Mouse (Mus musculus): ENCODE measurements around the gene Dlgap4. TPM values are rescaled to one million over a fixed set of nuclear protein-coding genes. Genes with fewer than 3 reads are reported as not detected.

Gene Dlgap4
- total and polyA plus RNA-seq, 3 experiments: 12.4 to 38.5 (median 12.7) TPM

DNA sequence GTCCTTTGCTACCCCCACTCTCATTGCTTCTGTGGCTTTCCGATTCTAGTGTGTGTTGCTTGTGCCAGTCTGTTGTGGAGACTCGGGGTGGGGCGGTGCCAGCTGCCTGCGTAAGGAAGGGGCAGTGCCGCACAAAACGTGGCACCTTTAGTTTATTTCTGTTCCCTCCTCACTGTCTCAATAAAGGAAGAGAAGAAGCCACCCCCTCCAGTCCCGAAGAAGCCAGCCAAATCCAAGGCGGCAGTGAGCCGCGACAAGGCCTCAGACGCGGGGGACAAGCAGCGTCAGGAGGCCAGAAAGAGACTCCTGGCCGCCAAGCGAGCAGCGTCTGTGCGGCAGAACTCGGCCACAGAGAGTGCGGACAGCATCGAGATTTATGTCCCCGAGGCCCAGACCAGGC lies 149.0 kb downstream of the Dlgap4 start:
- H3K4me1 ChIP-seq (ENCODE audit: control insufficient read depth in 1 of 2, insufficient read depth in 2 of 2): peaks cover 21 to 65% of the 10 kb centered on the region in 2 experiments
- H3K4me3 ChIP-seq (replicated peaks in 1 of 3; ENCODE audit: low read depth in 2 of 3, low read length in 2 of 3, poor library complexity in 1 of 3): no peak overlapping the region
- H3K27me3 ChIP-seq (replicated peaks): no peaks in the 10 kb centered on the region
- no peak for DNase-seq (ENCODE audit: extremely low read depth)
- dilution Hi-C loops (cut with MboI; ENCODE audit: extremely low pct_ligation_motif_present, extremely low pct_unique_long_range_greater_than_20kb, low sequenced_read_pairs): no loop called here
- no peaks in the 10 kb centered on the region for H3K9me3 ChIP-seq (replicated peaks; ENCODE audit: low read length)
- peaks cover 5 to 55% of the 10 kb centered on the region in 2 experiments for H3K36me3 ChIP-seq (replicated peaks in 1 of 2; ENCODE audit: control insufficient read depth in 1 of 2, insufficient read depth in 1 of 2, low read length in 1 of 2)
- in situ Hi-C loops (cut with MboI; ENCODE audit: low pct_ligation_motif_present, low pct_unique_long_range_greater_than_20kb, low sequenced_read_pairs): no loop called here
- no peak for TF ChIP-seq ZC3H11A (IDR thresholded peaks at IDR 0.05; ENCODE audit: low read depth, low read length)
- H3K27ac ChIP-seq (ENCODE audit: insufficient read depth, low read depth): no peak overlapping the region
- H3K4me2 ChIP-seq (ENCODE audit: insufficient read depth, low read depth, poor library complexity, severe bottlenecking): no peak overlapping the region
- H3K9ac ChIP-seq (ENCODE audit: insufficient read depth, low read depth): no peak overlapping the region
- no peaks in the 10 kb centered on the region for H3K79me2 ChIP-seq (replicated peaks; ENCODE audit: control insufficient read depth, extremely low read depth, insufficient read depth, poor library complexity, severe bottlenecking)

- peak overlapping the region; percentile 52; the same call in 1 of the 2 replicates for H3K27ac ChIP-seq (ENCODE audit: insufficient read depth, low read depth)
- no peak for DNase-seq (ENCODE audit: extremely low read depth)
- H3K4me1 ChIP-seq (ENCODE audit: control insufficient read depth in 1 of 2, insufficient read depth in 2 of 2): peaks cover 21 to 68% of the 10 kb centered on the region in 2 experiments
- dilution Hi-C loops (cut with MboI; ENCODE audit: extremely low pct_ligation_motif_present, extremely low pct_unique_long_range_greater_than_20kb, low sequenced_read_pairs): no loop called here
- no peaks in the 10 kb centered on the region for H3K79me2 ChIP-seq (replicated peaks; ENCODE audit: control insufficient read depth, extremely low read depth, insufficient read depth, poor library complexity, severe bottlenecking)
- no peak overlapping the region for H3K9ac ChIP-seq (ENCODE audit: insufficient read depth, low read depth)
- H3K9me3 ChIP-seq (replicated peaks; ENCODE audit: low read length): no peaks in the 10 kb centered on the region
- H3K36me3 ChIP-seq (replicated peaks in 1 of 2; ENCODE audit: control insufficient read depth in 1 of 2, insufficient read depth in 1 of 2, low read length in 1 of 2): peaks cover 5 to 49% of the 10 kb centered on the region in 2 experiments
- peak overlapping the region in 1 of 3 experiments; percentile 25 for H3K4me3 ChIP-seq (replicated peaks in 1 of 3; ENCODE audit: low read depth in 2 of 3, low read length in 2 of 3, poor library complexity in 1 of 3)
- no peaks in the 10 kb centered on the region for H3K27me3 ChIP-seq (replicated peaks)
- no peak overlapping the region; the same call in 1 of the 2 replicates for H3K4me2 ChIP-seq (ENCODE audit: insufficient read depth, low read depth, poor library complexity, severe bottlenecking)
- TF ChIP-seq ZNF384 (IDR thresholded peaks at IDR 0.05; ENCODE audit: low read depth, low read length) (0 out of 2 replicates have a peak, but pooled peaks have one; percentile 29), MAZ (IDR thresholded peaks at IDR 0.05; ENCODE audit: low read depth, low read length) (no peak)
- in situ Hi-C loops (cut with MboI; ENCODE audit: low pct_ligation_motif_present, low pct_unique_long_range_greater_than_20kb, low sequenced_read_pairs): no loop called here
Observed at GRCm38 (mm10) chr2:156763101-156763500, 149.6 kb downstream of the Dlgap4 start.

GRCm38 (mm10) chr2:156764022-156764421 lies 150.5 kb downstream of the Dlgap4 start:
- no peaks in the 10 kb centered on the region for H3K9me3 ChIP-seq (replicated peaks; ENCODE audit: low read length)
- H3K27me3 ChIP-seq (replicated peaks): no peaks in the 10 kb centered on the region
- peaks cover 5 to 40% of the 10 kb centered on the region in 2 experiments for H3K36me3 ChIP-seq (replicated peaks in 1 of 2; ENCODE audit: control insufficient read depth in 1 of 2, insufficient read depth in 1 of 2, low read length in 1 of 2)
- peak; percentile 95 for DNase-seq (ENCODE audit: extremely low read depth)
- peak overlapping the region; percentile 54; the same call in 1 of the 2 replicates for H3K27ac ChIP-seq (ENCODE audit: insufficient read depth, low read depth)
- no peak overlapping the region; the same call in 1 of the 2 replicates for H3K4me2 ChIP-seq (ENCODE audit: insufficient read depth, low read depth, poor library complexity, severe bottlenecking)
- no peak overlapping the region for H3K9ac ChIP-seq (ENCODE audit: insufficient read depth, low read depth)
- peaks cover 21 to 68% of the 10 kb centered on the region in 2 experiments for H3K4me1 ChIP-seq (ENCODE audit: control insufficient read depth in 1 of 2, insufficient read depth in 2 of 2)
- TF ChIP-seq NELFE (IDR thresholded peaks at IDR 0.05; ENCODE audit: low read depth, low read length) (no peak), NRF1 (IDR thresholded peaks at IDR 0.05; ENCODE audit: low read depth, low read length) (peak; percentile 35; the same call in 1 of the 2 replicates), CHD1 (IDR thresholded peaks at IDR 0.05; ENCODE audit: low read depth, low read length) (no peak), MAZ (IDR thresholded peaks at IDR 0.05; ENCODE audit: low read depth, low read length) (peak; percentile 91), ZMIZ1 (IDR thresholded peaks at IDR 0.05; ENCODE audit: low read depth, low read length) (0 out of 2 replicates have a peak, but pooled peaks have one; percentile 54), ELF1 (IDR thresholded peaks at IDR 0.05; ENCODE audit: low read depth, low read length) (peak; percentile 68), E2F4 (IDR thresholded peaks at IDR 0.05; ENCODE audit: insufficient replicate concordance, low read depth, low read length) (no peak), IRF4 (IDR thresholded peaks at IDR 0.05; ENCODE audit: low read depth, low read length) (peak; percentile 57), RCOR1 (conservative IDR thresholded peaks at IDR 0.05; ENCODE audit: low read depth, low read length) (no peak), TCF12 (IDR thresholded peaks at IDR 0.05; ENCODE audit: low read depth, low read length) (peak; percentile 69; the same call in 1 of the 2 replicates), SMC3 (IDR thresholded peaks at IDR 0.05; ENCODE audit: low read depth, low read length) (no peak), MEF2A (IDR thresholded peaks at IDR 0.05; ENCODE audit: borderline replicate concordance, low read depth, low read length) (peak; percentile 81; the same call in 1 of the 2 replicates), GABPA (IDR thresholded peaks at IDR 0.05; ENCODE audit: insufficient replicate concordance, low read depth, low read length) (no peak), POLR2A (IDR thresholded peaks at IDR 0.05; ENCODE audit: low read depth, low read length) (no peak), MAX (IDR thresholded peaks at IDR 0.05; ENCODE audit: low read length) (peak; percentile 80), MXI1 (IDR thresholded peaks at IDR 0.05; ENCODE audit: low read depth, low read length) (peak; percentile 56; the same call in 1 of the 2 replicates), USF2 (conservative IDR thresholded peaks at IDR 0.05; ENCODE audit: low read depth, low read length) (no peak), BHLHE40 (IDR thresholded peaks at IDR 0.05; ENCODE audit: low read depth, low read length) (peak; percentile 92), UBTF (IDR thresholded peaks at IDR 0.05; ENCODE audit: low read depth, low read length) (0 out of 2 replicates have a peak, but pooled peaks have one; percentile 35), HCFC1 (IDR thresholded peaks at IDR 0.05; ENCODE audit: low read depth, low read length) (peak; percentile 50), MYC (IDR thresholded peaks at IDR 0.05; ENCODE audit: low read depth, low read length) (peak; percentile 84), ETS1 (conservative IDR thresholded peaks at IDR 0.05; ENCODE audit: low read depth, low read length) (peak; percentile 89), JUND (conservative IDR thresholded peaks at IDR 0.05; ENCODE audit: low read depth, low read length) (no peak)
- H3K79me2 ChIP-seq (replicated peaks; ENCODE audit: control insufficient read depth, extremely low read depth, insufficient read depth, poor library complexity, severe bottlenecking): no peaks in the 10 kb centered on the region
- H3K4me3 ChIP-seq (replicated peaks in 1 of 3; ENCODE audit: low read depth in 2 of 3, low read length in 2 of 3, poor library complexity in 1 of 3): peak overlapping the region in 1 of 3 experiments; percentile 25
- dilution Hi-C loops (cut with MboI; ENCODE audit: extremely low pct_ligation_motif_present, extremely low pct_unique_long_range_greater_than_20kb, low sequenced_read_pairs): no loop called here
- in situ Hi-C loops (cut with MboI; ENCODE audit: low pct_ligation_motif_present, low pct_unique_long_range_greater_than_20kb, low sequenced_read_pairs): no loop called here
